Mouse (Mus musculus): Measurements from ENCODE around the gene Abcd3.
"Not testable (repeated sequence)": the region's sequence is repeated elsewhere in the genome, so short reads cannot be mapped to it uniquely, and the experiment has no call there.

Gene Abcd3

DNA sequence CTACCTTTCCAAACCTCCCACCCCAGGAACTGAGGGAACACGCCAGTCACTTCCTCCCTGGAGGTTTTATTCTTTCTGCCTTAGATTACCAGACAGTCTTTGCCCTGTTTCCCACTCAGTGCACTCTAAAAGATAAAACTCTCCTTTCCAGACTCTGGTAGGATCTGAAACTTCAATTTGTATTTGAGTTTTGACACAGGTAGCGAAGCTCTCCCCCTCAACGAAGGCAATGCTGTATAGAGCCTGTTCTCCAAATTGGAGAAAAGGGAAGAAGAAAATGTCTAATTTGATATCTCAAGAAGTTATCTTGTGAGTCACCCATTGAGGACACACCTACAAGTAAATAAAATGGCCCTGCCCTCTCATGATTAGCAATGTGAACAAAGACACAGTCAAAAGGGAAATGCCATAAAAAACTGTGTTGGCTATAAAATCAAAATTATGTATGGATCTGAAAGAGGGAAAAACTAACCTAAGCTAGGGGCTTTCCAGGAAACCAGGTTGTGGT lies 4.6 kb upstream of the Abcd3 start:
- DNase-seq (ENCODE audit: extremely low read depth, insufficient read length, low spot score) = no peak

DNA sequence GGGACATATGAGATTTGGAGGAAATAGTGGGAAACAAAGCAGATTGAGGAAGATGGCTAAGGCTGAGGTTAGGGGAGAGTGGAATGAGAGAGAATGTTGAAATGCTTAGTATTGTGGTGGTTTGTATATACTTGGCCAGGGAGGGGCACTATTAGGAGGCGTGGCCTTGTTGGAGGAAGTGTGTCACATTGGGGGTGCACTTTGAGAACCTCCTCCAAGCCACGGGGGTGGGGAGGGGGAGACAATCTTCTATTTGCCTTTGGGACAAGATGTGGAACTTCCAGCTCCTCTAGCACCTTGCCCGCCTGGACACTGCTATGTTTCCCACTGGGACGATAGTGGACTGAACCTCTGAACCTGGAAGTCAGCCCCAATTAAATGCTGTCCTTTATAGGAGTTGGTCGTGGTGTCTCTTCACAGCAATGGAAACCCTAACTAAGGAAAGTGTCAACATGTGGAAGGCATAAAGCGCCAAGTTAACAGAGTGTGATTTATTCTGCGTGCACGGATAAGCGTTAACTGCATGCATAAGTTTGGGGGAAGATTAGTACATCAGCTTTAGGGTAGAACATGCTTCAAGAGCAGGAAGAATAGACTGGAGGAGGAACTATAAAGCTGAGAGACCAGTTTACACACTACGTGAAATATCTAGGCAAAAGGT lies 3.8 kb upstream of the Abcd3 start:
- no peak for DNase-seq (ENCODE audit: extremely low read depth, insufficient read length, low spot score)

DNA sequence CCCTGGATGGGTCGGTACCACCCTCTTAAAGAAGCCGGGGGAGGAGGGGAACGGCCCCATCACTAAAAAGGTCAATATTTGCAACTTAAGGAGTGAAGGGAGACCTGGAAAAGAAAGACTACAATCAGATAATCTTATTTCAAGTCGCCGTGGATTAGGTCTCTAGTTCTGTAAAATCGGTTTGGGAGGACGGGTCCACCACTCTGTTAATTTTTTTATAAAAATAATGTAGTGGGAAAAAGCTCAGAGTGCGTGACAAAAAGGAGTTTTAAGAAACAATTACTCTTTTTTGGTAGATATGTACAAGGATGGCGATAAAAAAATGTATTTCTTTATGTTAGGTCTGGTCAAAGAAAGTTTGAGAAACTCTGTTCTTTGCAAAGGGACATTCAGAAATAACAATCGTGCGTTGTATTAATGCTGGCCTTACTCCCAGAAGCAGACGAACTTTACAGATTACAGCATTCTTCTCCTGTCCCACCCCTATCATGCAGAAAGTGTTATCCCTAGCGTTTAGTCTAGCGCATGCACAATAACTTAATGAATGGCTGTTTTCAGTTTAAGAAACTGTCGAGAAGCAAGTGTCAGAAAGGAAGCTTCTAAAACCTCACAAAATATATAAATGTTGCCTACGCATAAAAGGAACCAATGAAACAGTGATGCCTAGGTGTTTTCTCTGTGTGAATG lies 590 bp upstream of the Abcd3 start:
- DNase-seq (ENCODE audit: extremely low read depth, insufficient read length, low spot score) = no peak

DNA sequence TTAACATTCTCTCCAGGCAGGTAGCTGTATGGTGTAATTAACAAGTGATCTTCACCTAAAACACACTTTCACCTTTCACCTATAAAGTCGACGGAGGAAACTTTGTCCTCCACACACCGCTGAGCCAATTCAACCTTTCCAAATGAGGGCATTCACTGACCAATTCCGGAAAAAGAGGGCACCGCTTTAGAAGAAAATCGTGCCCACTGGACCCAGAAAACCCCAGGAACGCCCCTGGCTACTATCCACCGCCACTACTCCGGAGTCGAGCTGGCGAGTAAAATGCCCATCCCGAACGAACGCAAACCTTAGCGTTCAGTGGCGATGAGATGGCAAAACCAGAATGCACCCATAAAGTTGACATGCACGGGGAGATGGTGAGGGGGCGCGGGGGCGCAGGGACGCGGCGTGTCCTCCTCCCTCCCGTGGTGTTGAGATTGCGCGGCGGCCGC lies 663 bp downstream of the Abcd3 start:
- no peak for DNase-seq (ENCODE audit: extremely low read depth, insufficient read length, low spot score)

DNA sequence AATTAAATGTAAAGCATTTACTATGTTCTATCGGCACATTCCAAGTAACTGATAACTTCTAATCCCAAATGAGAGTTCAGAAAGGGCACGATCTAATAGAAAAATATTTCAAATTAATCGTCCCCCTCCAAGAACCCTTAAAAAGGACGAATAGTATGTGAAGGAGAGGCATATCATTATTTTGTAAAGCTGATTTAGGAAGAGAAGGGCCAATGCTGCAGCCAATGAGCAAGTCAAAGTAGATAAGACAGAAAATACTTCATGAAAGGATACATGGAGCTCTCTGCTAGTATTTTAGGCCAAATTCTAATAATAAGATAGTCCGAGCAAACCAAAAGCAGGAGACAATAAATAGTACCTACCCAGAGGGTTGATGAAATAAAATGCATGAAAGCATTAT lies 1.3 kb downstream of the Abcd3 start:
- no peak for DNase-seq (ENCODE audit: extremely low read depth, insufficient read length, low spot score)

DNA sequence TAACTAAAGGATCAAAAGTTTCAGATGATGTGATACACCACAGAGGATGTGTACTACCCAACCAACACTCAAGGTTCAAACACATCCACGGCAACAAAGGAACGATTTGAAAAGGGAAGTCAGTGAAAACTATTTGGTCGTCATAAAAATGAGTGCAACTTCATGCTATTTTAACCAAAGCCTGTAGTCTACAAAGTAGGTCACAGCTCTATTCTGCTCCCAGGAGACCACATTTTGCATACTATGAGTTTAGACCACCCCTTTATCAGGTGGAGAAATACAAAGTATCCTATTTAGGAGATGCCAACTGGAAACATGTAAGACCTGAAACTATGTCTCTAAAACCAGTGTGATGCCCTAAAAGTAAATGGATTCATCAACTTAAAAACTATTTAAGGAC lies 6.9 kb downstream of the Abcd3 start:
- no peak for DNase-seq (ENCODE audit: extremely low read depth, insufficient read length, low spot score)

GRCm38 (mm10) chr3:121794214-121794613 lies 20.9 kb downstream of the Abcd3 start:
- DNase-seq (ENCODE audit: extremely low read depth, insufficient read length, low spot score) = no peak

DNA sequence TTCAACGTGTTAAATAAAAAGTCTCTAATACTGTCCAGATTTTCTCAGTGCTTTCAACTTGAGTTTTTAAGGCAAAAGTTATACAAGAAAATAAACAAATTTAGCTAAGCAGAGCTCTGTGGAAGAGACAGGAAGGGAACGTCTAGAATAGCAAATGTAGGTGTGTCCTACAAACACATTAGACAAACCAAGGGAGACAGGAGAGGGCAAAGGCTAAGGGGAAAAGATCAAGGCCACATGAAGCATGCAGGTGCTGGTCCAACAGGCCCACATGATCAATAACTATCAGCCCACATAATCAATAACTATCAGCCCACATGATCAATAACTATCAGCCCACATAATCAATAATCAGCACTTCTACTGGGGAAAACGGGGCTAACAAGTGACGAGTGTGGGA lies 22.9 kb downstream of the Abcd3 start:
- DNase-seq (ENCODE audit: extremely low read depth, insufficient read length, low spot score) = no peak

DNA sequence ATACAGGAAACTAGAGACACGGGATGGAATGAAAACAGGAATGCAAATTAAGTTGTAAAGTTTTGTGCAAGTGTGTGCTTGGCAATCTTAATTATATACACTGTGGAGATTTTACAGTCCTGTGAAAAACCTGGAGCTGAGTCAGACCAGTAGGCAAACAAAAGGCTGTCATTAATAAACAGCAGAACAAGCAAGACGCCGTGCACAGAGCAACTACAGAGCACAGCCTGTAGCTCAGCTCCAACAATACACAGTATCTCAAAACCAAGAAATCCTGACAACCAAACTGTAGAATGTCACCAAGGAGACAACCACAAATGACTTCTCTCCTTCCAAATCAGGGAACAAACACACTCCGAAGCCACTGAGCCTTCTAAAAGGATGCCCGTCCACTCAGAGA lies 24.7 kb downstream of the Abcd3 start:
- no peak for DNase-seq (ENCODE audit: extremely low read depth, insufficient read length, low spot score)

DNA sequence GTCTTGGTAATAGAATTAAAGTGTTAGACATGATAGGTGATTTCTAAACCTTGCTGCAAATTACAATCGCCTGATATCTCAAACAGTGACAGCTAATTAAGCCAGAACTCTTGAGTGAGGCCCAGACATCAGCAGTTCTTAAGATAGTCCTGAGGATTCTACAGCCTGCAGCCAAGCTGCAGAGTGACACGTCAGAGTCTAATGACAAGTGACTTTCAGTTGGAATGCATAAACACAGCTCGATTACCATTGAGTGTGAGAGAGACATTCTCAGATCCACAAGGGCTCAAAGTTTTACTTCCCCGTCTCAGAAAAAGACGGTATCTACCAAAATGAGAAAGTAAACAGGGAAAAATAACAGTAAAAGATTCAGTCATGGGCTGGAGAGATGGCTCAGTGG lies 25.3 kb downstream of the Abcd3 start:
- no peak for DNase-seq (ENCODE audit: extremely low read depth, insufficient read length, low spot score)

DNA sequence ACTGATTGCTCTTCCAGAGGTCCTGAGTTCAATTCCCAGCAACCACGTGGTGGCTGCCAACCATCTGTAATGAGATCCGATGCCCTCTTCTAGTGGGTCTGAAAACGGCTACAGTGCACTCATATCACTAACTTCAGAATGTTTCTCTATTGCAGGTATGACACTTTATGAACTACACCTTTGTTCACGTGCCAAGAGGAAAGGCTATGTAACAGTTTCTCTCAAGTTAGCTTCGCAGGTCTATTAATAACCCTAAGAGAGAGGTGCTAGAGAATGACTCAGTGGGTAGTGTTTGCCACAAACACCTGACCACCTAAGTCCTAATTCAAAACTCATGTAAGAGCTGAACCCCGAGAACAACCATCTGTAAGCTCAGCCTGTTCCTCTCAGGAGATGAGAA lies 32.1 kb downstream of the Abcd3 start:
- no peak for DNase-seq (ENCODE audit: extremely low read depth, insufficient read length, low spot score)

- peak; percentile 14 for DNase-seq (ENCODE audit: extremely low read depth, insufficient read length, low spot score)
These were observed 37.2 kb downstream of the Abcd3 start for GRCm38 (mm10) chr3:121777943-121778342.

DNA sequence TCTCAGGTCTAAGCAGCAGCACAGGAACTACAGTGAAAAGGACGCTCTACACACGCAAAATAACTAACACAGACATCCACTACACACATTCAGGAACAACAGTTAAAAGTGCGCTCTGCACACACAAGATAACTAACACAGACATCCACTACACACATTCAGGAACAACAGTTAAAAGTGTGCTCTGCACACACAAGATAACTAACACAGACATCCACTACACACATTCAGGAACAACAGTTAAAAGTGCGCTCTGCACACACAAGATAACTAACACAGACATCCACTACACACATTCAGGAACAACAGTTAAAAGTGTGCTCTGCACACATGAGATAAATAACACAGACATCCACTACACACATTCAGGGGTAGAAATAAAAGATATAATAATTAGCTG lies 41.8 kb downstream of the Abcd3 start:
- DNase-seq (ENCODE audit: extremely low read depth, insufficient read length, low spot score) = not testable (repeated sequence)

GRCm38 (mm10) chr3:121768770-121769169 lies 46.3 kb downstream of the Abcd3 start:
- DNase-seq (ENCODE audit: extremely low read depth, insufficient read length, low spot score) = peak; percentile 12

GRCm38 (mm10) chr3:121766818-121767217 lies 48.3 kb downstream of the Abcd3 start:
- DNase-seq (ENCODE audit: extremely low read depth, insufficient read length, low spot score) = no peak

- DNase-seq (ENCODE audit: extremely low read depth, insufficient read length, low spot score) = no peak
These were observed 49.1 kb downstream of the Abcd3 start for GRCm38 (mm10) chr3:121766048-121766447.

GRCm38 (mm10) chr3:121762056-121762852 lies 52.8 kb downstream of the Abcd3 start:
- no peak for DNase-seq (ENCODE audit: extremely low read depth, insufficient read length, low spot score)

DNA sequence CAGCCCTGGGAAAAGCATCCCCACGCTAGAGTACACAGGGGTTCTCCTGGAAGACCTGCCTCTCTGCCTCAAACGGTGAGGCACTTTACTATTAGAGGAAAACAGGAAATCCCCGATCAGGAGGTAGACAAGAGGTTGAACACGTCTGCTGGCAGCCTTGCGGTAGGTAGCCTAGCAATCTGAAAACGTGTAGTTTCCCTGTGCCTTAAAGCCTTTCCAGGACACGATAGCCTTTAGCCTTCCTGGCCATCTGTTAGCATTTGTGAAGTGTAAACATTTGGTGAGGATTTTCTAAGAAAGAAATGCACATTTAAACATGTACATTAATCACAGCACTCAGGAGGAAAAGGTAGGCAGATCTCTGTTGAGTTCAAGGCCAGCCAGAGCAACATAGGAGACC lies 56.7 kb downstream of the Abcd3 start:
- DNase-seq (ENCODE audit: extremely low read depth, insufficient read length, low spot score) = no peak

GRCm38 (mm10) chr3:121755152-121755551 lies 60.0 kb downstream of the Abcd3 start:
- DNase-seq (ENCODE audit: extremely low read depth, insufficient read length, low spot score) = no peak

DNA sequence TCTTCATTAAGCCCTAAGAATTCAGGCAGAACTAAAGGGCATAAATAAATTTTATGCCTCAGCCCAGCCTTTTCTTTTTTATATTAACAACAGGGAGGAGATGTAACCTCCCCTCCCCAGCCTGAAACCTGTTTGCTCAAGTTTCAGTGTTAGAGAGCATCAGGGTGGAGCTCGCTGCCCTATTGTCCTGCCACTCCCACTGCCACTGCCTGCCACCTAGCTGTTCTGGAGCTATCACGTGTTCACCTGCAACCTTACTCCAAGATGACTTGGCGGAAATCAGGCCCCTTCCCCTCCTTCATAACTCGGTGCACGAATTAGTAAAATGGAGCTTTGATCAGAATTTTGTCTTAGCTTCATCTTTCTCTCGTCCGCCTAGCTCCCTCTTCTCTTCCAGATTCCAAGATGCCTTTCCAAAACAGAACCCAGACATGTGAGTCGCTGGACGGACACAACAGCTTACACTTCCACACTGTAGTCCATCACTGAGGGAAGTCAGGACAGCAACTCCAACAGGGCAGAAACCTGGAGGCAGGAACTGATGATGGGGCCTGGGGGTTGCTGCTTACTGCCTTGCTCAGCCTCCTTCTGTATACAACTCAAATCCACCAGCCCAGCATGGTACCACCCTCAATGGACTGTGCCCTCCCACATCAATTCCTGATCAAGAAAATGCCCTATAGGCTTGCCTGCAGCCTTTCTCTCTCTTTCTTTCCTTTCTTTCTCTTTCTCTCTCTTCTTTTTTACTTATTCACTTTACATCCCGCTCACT lies 60.6 kb downstream of the Abcd3 start:
- DNase-seq (ENCODE audit: extremely low read depth, insufficient read length, low spot score) = not testable (repeated sequence)

Data from 3134 (cell line).